Mouse (Mus musculus) kidney, embryonic 15.5 days (tissue): ENCODE measurements around the gene Rab44. TPM values are rescaled to one million over a fixed set of nuclear protein-coding genes. Genes with fewer than 3 reads are reported as not detected.

Experiments
- ATAC-seq: fragments of 200-750 bp; cut with Nextera tagmentation; replicated peaks from 2 replicates; pipeline ENCODE4 v1.8.0; 2017; ENCODE audit warnings: moderate TSS enrichment; ENCODE audit not compliant: low FRiP score
- H3K27ac ChIP-seq: fragments of 300-500 bp; sonication (generic); 2 replicates; pipeline ENCODE4 v1.5.1; 2015; ENCODE audit warnings: mild to moderate bottlenecking, inconsistent platforms
- H3K27me3 ChIP-seq: fragments of 300-500 bp; sonication (generic); 2 replicates; pipeline ENCODE4 v1.6.1; 2015; ENCODE audit warnings: inconsistent platforms
- H3K36me3 ChIP-seq: fragments of 300-500 bp; sonication (generic); 2 replicates; pipeline ENCODE4 v1.6.1; 2015; ENCODE audit warnings: inconsistent platforms
- H3K4me1 ChIP-seq: fragments of 300-500 bp; sonication (generic); 2 replicates; pipeline ENCODE4 v1.6.1; 2015; ENCODE audit warnings: inconsistent platforms
- H3K4me2 ChIP-seq: fragments of 300-500 bp; sonication (generic); 2 replicates; pipeline ENCODE4 v1.6.1; 2015; ENCODE audit warnings: moderate library complexity, mild to moderate bottlenecking, inconsistent platforms
- H3K4me3 ChIP-seq: fragments of 300-500 bp; sonication (generic); replicated peaks from 2 replicates; pipeline ENCODE4 v1.5.1; 2015; ENCODE audit warnings: mild to moderate bottlenecking, inconsistent platforms
- H3K9ac ChIP-seq: fragments of 300-500 bp; sonication (generic); 2 replicates; pipeline ENCODE4 v1.6.1; 2015; ENCODE audit warnings: mild to moderate bottlenecking, inconsistent platforms
- H3K9me3 ChIP-seq: fragments of 300-500 bp; sonication (generic); replicated peaks from 2 replicates; pipeline ENCODE4 v1.6.1; 2016; ENCODE audit warnings: inconsistent platforms
- WGBS: fragments of 180-500 bp; shearing (Covaris S2); methylation state at CpG from one replicate; pipeline ENCODE4 v1.1.7; 2015; ENCODE audit warnings: mixed read lengths; 5-methylcytosine and 5-hydroxymethylcytosine counted together
- polyA plus RNA-seq: library from polyadenylated mRNA; unstranded; fragments of >200 nt; fragmentation: Nextera tagmentation; extraction: Ambion mirVana; gene quantifications from 2 replicates; pipeline ENCODE4 v1.2.1, GENCODE M21; 2015

Gene Rab44
- polyA plus RNA-seq, 1 experiment from 2014 or later: 0.34 TPM

GRCm38 (mm10) chr17:29173165-29173564, 59.2 kb downstream of the Rab44 start:
- no peaks in the 10 kb centered on the region for H3K9me3 ChIP-seq
- H3K9ac ChIP-seq: no peak overlapping the region
- no peak overlapping the region for H3K4me3 ChIP-seq
- H3K27me3 ChIP-seq: no peaks in the 10 kb centered on the region
- H3K4me2 ChIP-seq: no peak overlapping the region
- H3K36me3 ChIP-seq: no peaks in the 10 kb centered on the region
- H3K4me1 ChIP-seq: peaks cover 37% of the 10 kb centered on the region
- no peak overlapping the region for H3K27ac ChIP-seq
- ATAC-seq: no peak
- WGBS: 72% methylated on average over 8 of the region's 8 CpGs

GRCm38 (mm10) chr17:29175693-29176092, 61.7 kb downstream of the Rab44 start:
- H3K36me3 ChIP-seq: no peaks in the 10 kb centered on the region
- no peak for ATAC-seq
- no peaks in the 10 kb centered on the region for H3K27me3 ChIP-seq
- no peak overlapping the region for H3K4me2 ChIP-seq
- no peak overlapping the region for H3K9ac ChIP-seq
- H3K4me1 ChIP-seq: peaks cover 27% of the 10 kb centered on the region
- no peak overlapping the region for H3K27ac ChIP-seq
- 73% methylated on average over 3 of the region's 3 CpGs for WGBS
- no peaks in the 10 kb centered on the region for H3K9me3 ChIP-seq
- H3K4me3 ChIP-seq: no peak overlapping the region

- WGBS: 18% methylated on average over 9 of the region's 9 CpGs
- Histone ChIP-seq H3K9me3 (no peaks in the 10 kb centered on the region), H3K4me2 (no peak overlapping the region), H3K4me3 (no peak overlapping the region), H3K27me3 (no peaks in the 10 kb centered on the region), H3K27ac (no peak overlapping the region), H3K4me1 (peaks cover 19% of the 10 kb centered on the region), H3K36me3 (no peaks in the 10 kb centered on the region), H3K9ac (no peak overlapping the region)
- ATAC-seq: no peak; the same call in 1 of the 2 replicates
Measured at GRCm38 (mm10) chr17:29176391-29177267, 62.7 kb downstream of the Rab44 start.

GRCm38 (mm10) chr17:29178503-29179059, 64.6 kb downstream of the Rab44 start:
- no peak for ATAC-seq
- no peak overlapping the region for H3K4me2 ChIP-seq
- H3K27me3 ChIP-seq: no peaks in the 10 kb centered on the region
- no peak overlapping the region for H3K27ac ChIP-seq
- no peak overlapping the region for H3K4me3 ChIP-seq
- peaks cover 21% of the 10 kb centered on the region for H3K4me1 ChIP-seq
- no peak overlapping the region for H3K9ac ChIP-seq
- WGBS: 77% methylated on average over 9 of the region's 9 CpGs
- no peaks in the 10 kb centered on the region for H3K9me3 ChIP-seq
- H3K36me3 ChIP-seq: no peaks in the 10 kb centered on the region

GRCm38 (mm10) chr17:29179917-29180316, 66.0 kb downstream of the Rab44 start:
- H3K4me3 ChIP-seq: no peak overlapping the region
- no peaks in the 10 kb centered on the region for H3K27me3 ChIP-seq
- H3K4me2 ChIP-seq: no peak overlapping the region
- peaks cover 21% of the 10 kb centered on the region for H3K4me1 ChIP-seq
- no peak for ATAC-seq
- no peak overlapping the region for H3K9ac ChIP-seq
- H3K9me3 ChIP-seq: no peaks in the 10 kb centered on the region
- 78% methylated on average over 6 of the region's 6 CpGs for WGBS
- H3K27ac ChIP-seq: no peak overlapping the region
- H3K36me3 ChIP-seq: no peaks in the 10 kb centered on the region

- Histone ChIP-seq H3K4me3 (no peak overlapping the region), H3K27me3 (no peaks in the 10 kb centered on the region), H3K4me2 (no peak overlapping the region), H3K9me3 (no peaks in the 10 kb centered on the region), H3K36me3 (no peaks in the 10 kb centered on the region), H3K27ac (no peak overlapping the region), H3K4me1 (peaks cover 27% of the 10 kb centered on the region), H3K9ac (no peak overlapping the region)
- 60% methylated on average over 4 of the region's 4 CpGs for WGBS
- no peak for ATAC-seq
Measured at GRCm38 (mm10) chr17:29180406-29181127, 66.6 kb downstream of the Rab44 start.

- 85% methylated on average over 5 of the region's 5 CpGs for WGBS
- no peak overlapping the region for H3K9ac ChIP-seq
- H3K36me3 ChIP-seq: no peaks in the 10 kb centered on the region
- no peak overlapping the region for H3K4me2 ChIP-seq
- no peak overlapping the region for H3K4me3 ChIP-seq
- H3K9me3 ChIP-seq: no peaks in the 10 kb centered on the region
- ATAC-seq: no peak
- H3K27me3 ChIP-seq: no peaks in the 10 kb centered on the region
- H3K27ac ChIP-seq: no peak overlapping the region
- peaks cover 30% of the 10 kb centered on the region for H3K4me1 ChIP-seq
Measured at GRCm38 (mm10) chr17:29181751-29182150, 67.8 kb downstream of the Rab44 start.

GRCm38 (mm10) chr17:29183162-29183561, 69.2 kb downstream of the Rab44 start:
- WGBS: 32% methylated on average over 11 of the region's 11 CpGs
- ATAC-seq: no peak
- Histone ChIP-seq H3K4me3 (no peak overlapping the region), H3K4me2 (no peak overlapping the region), H3K9ac (no peak overlapping the region), H3K9me3 (no peaks in the 10 kb centered on the region), H3K36me3 (no peaks in the 10 kb centered on the region), H3K27me3 (no peaks in the 10 kb centered on the region), H3K27ac (no peak overlapping the region), H3K4me1 (peaks cover 37% of the 10 kb centered on the region)

- Histone ChIP-seq H3K4me3 (no peak overlapping the region), H3K4me2 (no peak overlapping the region), H3K36me3 (no peaks in the 10 kb centered on the region), H3K4me1 (peaks cover 53% of the 10 kb centered on the region), H3K27ac (no peak overlapping the region), H3K9me3 (no peaks in the 10 kb centered on the region), H3K27me3 (no peaks in the 10 kb centered on the region), H3K9ac (no peak overlapping the region)
- no peak for ATAC-seq
- WGBS: 38% methylated on average over 7 of the region's 7 CpGs
Measured at GRCm38 (mm10) chr17:29185376-29186046, 71.6 kb downstream of the Rab44 start.

GRCm38 (mm10) chr17:29186989-29187859, 73.3 kb downstream of the Rab44 start:
- ATAC-seq: no peak; the same call in 1 of the 2 replicates
- H3K9me3 ChIP-seq: no peaks in the 10 kb centered on the region
- H3K4me3 ChIP-seq: no peak overlapping the region
- H3K4me1 ChIP-seq: peaks cover 53% of the 10 kb centered on the region
- H3K27me3 ChIP-seq: no peaks in the 10 kb centered on the region
- WGBS: 27% methylated on average over 10 of the region's 10 CpGs
- H3K27ac ChIP-seq: peak overlapping the region; percentile 34
- H3K9ac ChIP-seq: no peak overlapping the region
- H3K4me2 ChIP-seq: no peak overlapping the region
- H3K36me3 ChIP-seq: no peaks in the 10 kb centered on the region

GRCm38 (mm10) chr17:29188989-29189388, 75.0 kb downstream of the Rab44 start:
- H3K4me2 ChIP-seq: peak overlapping the region; percentile 58
- ATAC-seq: peak; percentile 66

More at GRCm38 (mm10) chr17:29188989-29189388, 75.0 kb downstream of the Rab44 start:
- H3K9ac ChIP-seq: 0 out of 2 replicates have a peak overlapping the region, but pooled peaks have one; percentile 7
- no peaks in the 10 kb centered on the region for H3K27me3 ChIP-seq
- no peaks in the 10 kb centered on the region for H3K36me3 ChIP-seq
- no peaks in the 10 kb centered on the region for H3K9me3 ChIP-seq
- peak overlapping the region; percentile 18 for H3K4me3 ChIP-seq
- H3K4me1 ChIP-seq: peaks cover 52% of the 10 kb centered on the region
- no peak overlapping the region for H3K27ac ChIP-seq
- 6% methylated on average over 12 of the region's 12 CpGs for WGBS
